Mouse (Mus musculus): ENCODE data around the gene Rpl15. TPM values are rescaled to one million over a fixed set of nuclear protein-coding genes. Genes with fewer than 3 reads are reported as not detected.
"Not testable (repeated sequence)": the region's sequence is repeated elsewhere in the genome, so short reads cannot be mapped to it uniquely, and the experiment has no call there.

Gene Rpl15
- polyA plus RNA-seq, 1 experiment, result 148 TPM

DNA sequence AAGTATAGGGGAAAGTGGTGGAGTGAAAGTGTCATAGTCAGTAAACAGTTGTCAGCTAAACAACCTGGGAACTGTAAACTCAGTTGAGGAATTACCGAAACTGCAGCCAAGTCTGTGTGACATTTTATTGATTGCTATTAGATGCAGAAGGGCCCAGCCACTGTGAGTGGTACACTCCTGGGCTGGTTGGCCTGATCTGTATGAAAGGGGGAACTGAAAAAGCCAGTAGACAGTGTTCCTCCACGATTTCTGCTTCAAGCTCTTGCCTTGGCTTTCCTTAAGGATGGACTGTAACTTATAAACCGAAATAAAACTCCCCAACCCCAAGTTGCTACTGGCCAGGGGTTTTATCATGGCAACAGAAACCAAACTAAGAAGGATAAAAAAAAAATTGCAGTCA is 21.4 kb upstream of the Rpl15 start:
- Histone ChIP-seq H3K4me1 (ENCODE audit: control insufficient read depth, insufficient read depth, low read length) (peaks cover 10% of the 10 kb centered on the region), H3K4me3 (replicated peaks; ENCODE audit: extremely low read depth, low read depth, low read length) (no peak overlapping the region)
- 74% methylated on average over 3 of the region's 3 CpGs for WGBS
- TF ChIP-seq POLR2A (IDR thresholded peaks at IDR 0.05; ENCODE audit: borderline replicate concordance, extremely low read depth, low read depth, low read length) (no peak), CTCF (IDR thresholded peaks at IDR 0.05; ENCODE audit: insufficient read depth, low read length) (no peak)
- DNase-seq, result no peak

DNA sequence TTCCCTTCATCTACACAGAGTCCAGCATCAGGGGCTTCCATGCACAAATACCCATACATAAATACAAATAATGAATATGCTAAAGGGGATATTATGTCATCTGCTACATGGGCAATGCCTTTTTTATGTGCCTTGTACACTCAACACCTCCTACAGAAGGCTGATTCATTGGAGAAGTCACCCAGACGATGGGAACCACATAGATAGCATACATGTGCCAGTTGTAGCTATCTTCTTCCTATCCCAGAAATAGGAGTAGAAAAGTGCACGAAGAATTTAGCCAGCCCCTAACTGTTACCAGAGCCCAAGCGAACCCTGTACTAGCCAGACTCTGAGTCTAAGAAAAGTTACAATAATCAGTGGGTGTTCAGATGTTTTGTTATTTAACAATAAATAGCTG is 20.9 kb upstream of the Rpl15 start:
- no peak overlapping the region for H3K4me3 ChIP-seq (replicated peaks; ENCODE audit: extremely low read depth, low read depth, low read length)
- 86% methylated on average over 3 of the region's 3 CpGs for WGBS
- DNase-seq, result no peak

DNA sequence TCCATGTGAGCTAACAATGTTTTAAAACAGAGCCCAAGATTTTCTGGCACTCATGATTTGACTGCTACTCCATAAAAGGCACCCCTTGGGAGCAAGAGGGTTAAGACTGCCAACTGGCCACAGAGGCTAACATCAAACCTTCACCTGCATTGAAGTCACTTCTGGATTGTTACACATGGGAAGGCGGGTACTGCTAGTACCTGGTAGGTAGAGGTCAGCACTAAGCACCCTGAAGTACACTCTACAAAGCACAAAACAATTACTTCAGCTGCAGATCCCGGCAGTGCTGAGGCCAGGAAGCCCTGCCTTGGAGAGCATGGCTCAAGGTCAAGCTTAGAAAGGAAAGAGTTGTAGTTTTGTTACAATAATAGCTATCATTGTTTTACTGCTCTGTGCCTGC is 16.2 kb upstream of the Rpl15 start:
- peaks cover 6% of the 10 kb centered on the region; the same call in 1 of the 2 replicates for H3K4me1 ChIP-seq (ENCODE audit: control insufficient read depth, insufficient read depth, low read length)
- WGBS, result 46% methylated on average over 2 of the region's 2 CpGs
- no peak overlapping the region for H3K4me3 ChIP-seq (replicated peaks; ENCODE audit: extremely low read depth, low read depth, low read length)
- no peak for DNase-seq
- TF ChIP-seq POLR2A (IDR thresholded peaks at IDR 0.05; ENCODE audit: borderline replicate concordance, extremely low read depth, low read depth, low read length) (no peak), CTCF (IDR thresholded peaks at IDR 0.05; ENCODE audit: insufficient read depth, low read length) (no peak)

More for the DNA sequence above, 20.9 kb upstream of the Rpl15 start:
- TF ChIP-seq CTCF (IDR thresholded peaks at IDR 0.05; ENCODE audit: insufficient read depth, low read length), result no peak
- no peak for TF ChIP-seq POLR2A (IDR thresholded peaks at IDR 0.05; ENCODE audit: borderline replicate concordance, extremely low read depth, low read depth, low read length)
- peaks cover 10% of the 10 kb centered on the region for H3K4me1 ChIP-seq (ENCODE audit: control insufficient read depth, insufficient read depth, low read length)

DNA sequence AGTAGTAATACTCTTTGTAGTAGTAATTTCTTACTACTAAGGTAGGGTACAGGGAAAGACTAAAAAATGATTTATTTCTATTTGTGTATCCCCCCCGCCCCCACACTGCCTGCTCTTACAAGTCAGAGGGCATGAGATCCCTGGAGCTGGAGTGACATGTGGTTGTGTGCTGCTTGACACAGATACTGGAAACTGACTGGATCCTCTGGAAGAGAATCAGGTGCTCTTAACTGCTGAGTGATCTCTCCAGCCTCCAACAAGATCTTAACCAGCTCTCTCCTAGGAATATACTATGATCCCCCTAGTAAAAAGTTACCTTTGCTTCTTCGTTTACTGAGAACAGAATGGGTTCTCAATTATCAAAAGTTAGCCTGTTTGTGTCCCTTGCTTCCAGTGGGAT is 15.2 kb upstream of the Rpl15 start:
- 91% methylated on average over 2 of the region's 2 CpGs for WGBS
- H3K4me1 ChIP-seq (ENCODE audit: control insufficient read depth, insufficient read depth, low read length), result peaks cover 6% of the 10 kb centered on the region; the same call in 1 of the 2 replicates
- no peak overlapping the region for H3K4me3 ChIP-seq (replicated peaks; ENCODE audit: extremely low read depth, low read depth, low read length)
- no peak for DNase-seq
- TF ChIP-seq CTCF (IDR thresholded peaks at IDR 0.05; ENCODE audit: insufficient read depth, low read length), result no peak
- no peak for TF ChIP-seq POLR2A (IDR thresholded peaks at IDR 0.05; ENCODE audit: borderline replicate concordance, extremely low read depth, low read depth, low read length)

DNA sequence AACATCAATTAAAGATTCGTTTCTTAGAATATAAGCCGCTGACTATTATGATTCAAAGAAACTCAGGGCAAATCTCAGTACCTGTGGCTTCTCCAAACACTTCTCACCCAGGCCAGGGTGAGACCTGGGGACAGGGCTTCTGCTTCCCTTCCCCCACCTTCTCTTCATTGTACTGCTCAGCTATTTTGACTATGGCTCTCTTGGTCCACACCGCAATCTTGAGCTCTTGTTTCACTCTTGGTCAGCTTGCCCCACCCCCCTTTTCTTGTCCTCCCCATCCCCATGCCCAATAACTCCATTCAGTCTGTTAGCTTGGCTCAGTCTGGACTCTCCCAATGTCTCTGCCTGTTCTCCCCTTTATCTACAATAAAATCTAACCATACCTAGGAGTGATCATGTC is 14.3 kb upstream of the Rpl15 start:
- TF ChIP-seq CTCF (IDR thresholded peaks at IDR 0.05; ENCODE audit: insufficient read depth, low read length), result no peak
- no peak for TF ChIP-seq POLR2A (IDR thresholded peaks at IDR 0.05; ENCODE audit: borderline replicate concordance, extremely low read depth, low read depth, low read length)
- Histone ChIP-seq H3K4me1 (ENCODE audit: control insufficient read depth, insufficient read depth, low read length) (peaks cover 6% of the 10 kb centered on the region; the same call in 1 of the 2 replicates), H3K4me3 (replicated peaks; ENCODE audit: extremely low read depth, low read depth, low read length) (no peak overlapping the region)
- DNase-seq, result no peak
- 66% methylated on average over 3 of the region's 3 CpGs for WGBS

DNA sequence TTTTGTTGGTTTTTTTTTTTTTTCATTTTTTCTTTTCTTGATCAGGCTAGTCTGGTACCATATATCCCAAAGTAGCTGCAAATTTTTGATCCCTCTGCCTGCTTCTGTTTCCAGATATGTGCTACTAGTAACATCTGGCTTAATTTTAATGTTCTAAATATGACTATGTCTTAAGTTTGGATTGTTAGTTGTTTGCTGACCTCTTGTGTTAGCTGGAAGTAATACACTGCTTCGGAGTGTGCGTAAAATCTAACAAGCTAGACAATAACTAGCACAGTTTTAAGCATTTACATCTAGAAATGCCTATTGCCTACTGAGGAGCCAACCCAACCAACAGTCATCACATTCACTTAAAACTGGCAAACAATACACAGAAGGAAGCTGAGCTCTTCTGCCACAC is 13.4 kb upstream of the Rpl15 start:
- WGBS, result 62% methylated on average over 2 of the region's 2 CpGs
- TF ChIP-seq POLR2A (IDR thresholded peaks at IDR 0.05; ENCODE audit: borderline replicate concordance, extremely low read depth, low read depth, low read length) (no peak), CTCF (IDR thresholded peaks at IDR 0.05; ENCODE audit: insufficient read depth, low read length) (peak; percentile 34; the same call in 1 of the 2 replicates)
- H3K4me1 ChIP-seq (ENCODE audit: control insufficient read depth, insufficient read depth, low read length), result peaks cover 6% of the 10 kb centered on the region; the same call in 1 of the 2 replicates
- no peak for DNase-seq
- no peak overlapping the region for H3K4me3 ChIP-seq (replicated peaks; ENCODE audit: extremely low read depth, low read depth, low read length)

DNA sequence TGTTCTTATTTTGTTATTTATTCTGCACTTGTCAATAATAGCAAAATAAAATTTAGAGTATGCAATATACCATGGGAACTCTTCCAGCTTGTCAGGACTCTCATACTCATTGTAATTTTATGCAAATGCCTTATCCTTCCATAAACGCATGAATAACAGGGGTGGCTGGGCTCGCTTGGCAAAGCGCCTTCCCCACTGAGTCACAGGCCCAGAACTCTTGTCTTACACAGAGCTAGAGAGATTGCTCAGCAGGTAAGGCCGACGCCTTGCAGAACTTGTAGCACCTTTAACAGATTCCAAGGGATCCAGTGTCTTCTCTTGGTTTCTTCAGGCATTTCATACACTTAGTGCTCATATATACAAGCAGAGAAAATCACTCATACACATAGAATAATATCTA is 9.2 kb upstream of the Rpl15 start:
- WGBS, result 87% methylated on average over 5 of the region's 5 CpGs
- DNase-seq, result no peak
- H3K4me1 ChIP-seq (ENCODE audit: control insufficient read depth, insufficient read depth, low read length), result peaks cover 2% of the 10 kb centered on the region; the same call in 1 of the 2 replicates
- TF ChIP-seq POLR2A (IDR thresholded peaks at IDR 0.05; ENCODE audit: borderline replicate concordance, extremely low read depth, low read depth, low read length) (no peak), CTCF (IDR thresholded peaks at IDR 0.05; ENCODE audit: insufficient read depth, low read length) (no peak)
- H3K4me3 ChIP-seq (replicated peaks; ENCODE audit: extremely low read depth, low read depth, low read length), result no peak overlapping the region

DNA sequence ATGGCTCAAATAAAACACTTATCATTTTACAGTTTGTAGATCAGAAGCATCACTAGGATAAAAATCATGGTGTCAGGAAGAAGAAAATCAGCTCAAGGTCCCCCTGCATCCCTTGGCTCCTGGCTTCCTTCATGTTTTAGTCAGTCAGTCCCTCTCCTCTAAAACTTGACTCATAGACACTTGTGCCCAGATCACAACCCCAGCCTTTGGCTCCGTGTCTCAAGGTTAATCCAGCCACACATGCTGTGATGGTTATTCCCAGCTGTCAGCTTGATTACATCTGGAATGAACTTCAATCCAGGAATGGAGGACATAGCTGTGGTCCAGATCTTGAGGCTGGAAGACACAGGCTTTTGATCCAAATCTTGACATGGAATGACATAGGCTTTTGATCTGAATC is 3.3 kb upstream of the Rpl15 start:
- no peak for TF ChIP-seq POLR2A (IDR thresholded peaks at IDR 0.05; ENCODE audit: borderline replicate concordance, extremely low read depth, low read depth, low read length)
- TF ChIP-seq CTCF (IDR thresholded peaks at IDR 0.05; ENCODE audit: insufficient read depth, low read length), result no peak
- WGBS, result 85% methylated on average over 1 of the region's 1 CpGs
- Histone ChIP-seq H3K4me1 (ENCODE audit: control insufficient read depth, insufficient read depth, low read length) (peaks cover 3% of the 10 kb centered on the region), H3K4me3 (replicated peaks; ENCODE audit: extremely low read depth, low read depth, low read length) (no peak overlapping the region)
- no peak for DNase-seq

DNA sequence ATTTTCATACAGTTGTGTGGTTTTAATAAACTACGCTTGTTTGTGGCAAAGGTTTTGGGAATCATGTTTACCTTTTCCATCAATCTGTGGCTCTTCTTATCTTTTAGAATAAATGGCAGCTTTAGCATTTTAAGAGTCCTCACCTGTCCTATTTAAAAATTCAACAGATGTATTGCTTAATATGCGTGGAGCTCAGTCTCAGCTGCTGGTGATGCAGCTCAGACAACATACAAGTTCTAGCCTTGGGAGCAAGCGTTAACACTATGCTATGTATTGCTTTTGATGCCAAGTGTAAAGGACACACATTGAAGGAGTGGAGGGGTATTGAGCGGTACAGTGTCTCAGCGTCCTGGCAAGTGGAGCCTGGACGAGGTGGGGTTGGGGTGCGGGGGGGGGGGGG is 475 bp upstream of the Rpl15 start:
- no peak for DNase-seq
- H3K4me1 ChIP-seq (ENCODE audit: control insufficient read depth, insufficient read depth, low read length), result peaks cover 4% of the 10 kb centered on the region
- TF ChIP-seq POLR2A (IDR thresholded peaks at IDR 0.05; ENCODE audit: borderline replicate concordance, extremely low read depth, low read depth, low read length) (no peak), CTCF (IDR thresholded peaks at IDR 0.05; ENCODE audit: insufficient read depth, low read length) (no peak)
- whole genome bisulfite sequencing, result 7% methylated on average over 7 of the region's 7 CpGs
- no peak overlapping the region for H3K4me3 ChIP-seq (replicated peaks; ENCODE audit: extremely low read depth, low read depth, low read length)

DNA sequence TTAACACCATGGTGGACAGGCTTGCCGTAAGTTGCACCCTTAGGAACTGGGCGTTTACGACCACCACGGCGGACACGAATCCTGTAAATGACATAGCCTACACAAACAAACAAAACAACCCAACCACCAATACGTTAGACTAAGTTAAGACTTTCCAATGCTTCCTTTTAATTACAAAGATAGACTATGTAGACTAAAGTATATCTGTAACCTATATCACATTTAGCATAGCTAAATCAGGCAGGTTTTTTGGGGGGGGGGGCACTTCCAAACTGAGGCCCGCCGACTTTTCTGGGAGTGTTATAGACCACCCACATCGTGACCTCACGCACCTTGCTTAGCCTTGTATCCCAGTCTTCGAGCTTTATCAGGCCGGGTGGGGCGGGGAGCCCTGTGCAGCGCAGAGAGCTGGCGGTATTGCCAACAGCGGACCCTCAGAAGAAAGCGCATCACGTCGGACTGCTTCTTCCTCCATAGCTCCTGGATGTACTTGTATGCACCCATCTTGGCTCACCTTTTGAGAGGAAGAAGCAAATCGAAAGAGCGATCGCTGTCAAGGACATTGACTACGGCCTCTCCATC is 1.2 kb downstream of the Rpl15 start:
- H3K4me1 ChIP-seq (ENCODE audit: control insufficient read depth, insufficient read depth, low read length); DNase-seq: not testable (repeated sequence)
- 1% methylated on average over 24 of the region's 24 CpGs for WGBS
- peak overlapping the region; percentile 78 for H3K4me3 ChIP-seq (replicated peaks; ENCODE audit: extremely low read depth, low read depth, low read length)
